Mouse (Mus musculus) heart, postnatal 25 days (tissue): ENCODE results near the gene Gm136. TPM values are rescaled to one million over a fixed set of nuclear protein-coding genes. Genes with fewer than 3 reads are reported as not detected.

Experiments used
- DNase-seq: peaks from one replicate; pipeline ENCODE4 v3.0.0; 2022; ENCODE audit warnings: low spot score
- intact Hi-C: fragments of 180-260 bp; cut with DNase I; formaldehyde crosslinking; loops from one replicate; pipeline ENCODE4 v1.15.1; 2025
- total RNA-seq, 2 experiments: library from RNA; stranded (reverse); gene quantifications; 2 replicates each; pipeline ENCODE4 v1.2.3; 2021

Gm136 gene
- total RNA-seq, 2 experiments from 2014 or later, result not detected

DNA sequence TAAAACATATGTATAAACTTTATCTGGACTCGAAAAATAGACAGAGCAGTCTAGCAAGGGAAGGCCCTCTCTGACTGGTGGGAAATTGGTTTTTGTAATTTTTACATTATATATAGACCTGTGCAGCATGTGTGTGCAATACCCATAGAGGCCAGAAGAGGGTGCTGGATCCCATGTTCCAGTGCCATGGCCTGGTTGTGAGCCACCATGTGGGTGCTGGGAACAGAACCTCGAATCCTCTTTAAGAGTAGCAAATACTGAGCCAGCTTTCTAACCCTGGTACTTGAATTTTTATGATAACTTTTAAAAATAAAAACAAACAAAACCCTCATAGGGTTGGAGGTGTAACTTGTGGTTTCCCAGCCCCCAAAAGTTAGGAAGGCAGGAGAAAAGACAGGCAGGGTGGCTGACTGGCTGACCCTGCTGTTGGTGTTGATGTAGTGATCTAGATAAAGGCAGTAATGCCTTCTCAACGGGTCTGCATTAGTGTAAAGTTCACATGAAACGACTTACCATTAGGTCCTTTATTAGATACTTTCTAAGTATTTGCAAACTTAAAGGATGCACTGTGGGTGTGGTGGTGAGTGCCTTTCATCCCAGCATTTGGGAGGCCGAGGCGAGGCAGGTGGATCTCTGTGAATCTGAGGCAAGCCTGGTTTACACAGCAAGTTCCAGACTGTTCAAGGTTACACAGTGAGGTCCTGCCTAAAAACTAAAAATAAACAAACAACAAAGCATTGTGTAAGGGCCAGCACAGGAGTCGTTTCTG is 35.8 kb downstream of the Gm136 start:
- DNase-seq, result no peak
- intact Hi-C loops, result no loop called here

- DNase-seq, result no peak
- intact Hi-C loops, result no loop called here
These were observed 36.6 kb downstream of the Gm136 start for GRCm38 (mm10) chr4:34719421-34719820.

- intact Hi-C loops, result no loop called here
- DNase-seq, result no peak
These were observed 41.0 kb downstream of the Gm136 start for GRCm38 (mm10) chr4:34715062-34715461.

- intact Hi-C loops, result no loop called here
These were observed 47.9 kb downstream of the Gm136 start for GRCm38 (mm10) chr4:34708127-34708526.

GRCm38 (mm10) chr4:34707248-34707647 is 48.8 kb downstream of the Gm136 start:
- DNase-seq, result no peak
- intact Hi-C loops, result no loop called here

More at GRCm38 (mm10) chr4:34708127-34708526, 47.9 kb downstream of the Gm136 start:
- DNase-seq, result no peak

GRCm38 (mm10) chr4:34703029-34703428 is 53.0 kb downstream of the Gm136 start:
- no peak for DNase-seq

DNA sequence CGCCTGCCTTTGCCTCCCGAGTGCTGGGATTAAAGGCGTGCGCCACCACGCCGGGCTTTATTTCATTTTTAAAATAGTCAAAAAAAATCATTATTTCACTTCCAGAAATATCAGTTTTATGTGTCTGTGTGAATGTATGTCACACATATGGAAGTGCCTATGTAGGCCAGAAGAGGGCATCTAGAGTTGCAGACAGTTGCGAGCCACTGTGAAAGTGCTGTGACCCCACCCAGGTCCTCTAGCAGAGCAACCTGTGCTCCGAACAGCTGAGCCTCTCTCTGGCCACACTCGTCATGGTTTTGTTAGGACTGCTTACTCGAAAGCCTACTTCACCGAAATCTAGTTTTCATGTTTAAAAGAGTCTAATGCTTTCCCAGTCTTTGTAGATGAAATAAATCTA is 53.8 kb downstream of the Gm136 start:
- DNase-seq, result no peak
- intact Hi-C loops, result loop anchor here (5.0 kb wide), 1 partner anchor 220 kb away; no protein-coding TSS in a partner anchor

More at GRCm38 (mm10) chr4:34703029-34703428, 53.0 kb downstream of the Gm136 start:
- intact Hi-C loops, result loop anchor here (5.0 kb wide), 1 partner anchor 219 kb away; no protein-coding TSS in a partner anchor

DNA sequence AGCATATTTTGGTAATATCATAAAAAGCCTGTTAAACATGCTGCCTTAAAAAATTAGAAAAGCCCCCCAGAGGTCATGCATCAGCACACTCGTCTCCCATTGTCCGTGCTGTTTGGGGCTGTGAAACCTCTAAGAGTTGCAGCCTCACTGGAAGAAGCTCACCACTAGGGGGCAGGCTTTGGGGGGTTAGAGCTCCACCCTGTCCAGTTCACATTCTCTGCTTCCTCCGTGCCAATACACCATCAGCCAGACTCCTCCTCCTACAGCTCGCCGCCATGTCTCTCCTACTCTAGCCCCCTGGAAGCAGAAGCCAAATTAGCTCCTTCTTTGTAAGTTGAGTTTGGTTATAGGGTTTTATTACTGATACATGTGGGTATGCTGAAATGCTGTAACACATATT is 54.5 kb downstream of the Gm136 start:
- no peak for DNase-seq

More for the DNA sequence above, 54.5 kb downstream of the Gm136 start:
- intact Hi-C loops, result loop anchor here (5.0 kb wide), 1 partner anchor 221 kb away; no protein-coding TSS in a partner anchor

Other genes starting within 250 kb of the Gm136 start
- 10 to 100 TPM; 52.5 to 56.3 TPM for gene Akirin2, start 205.3 kb downstream of the Gm136 start, total RNA-seq
- gene Orc3, start 141.3 kb downstream of the Gm136 start, total RNA-seq, result 10 to 100 TPM; 35.7 TPM
- 10 to 100 TPM; 29.4 to 30.5 TPM for gene Rars2, start 141.3 kb downstream of the Gm136 start, total RNA-seq
- 10 to 100 TPM; 15.0 to 16.1 TPM for gene Slc35a1, start 68.8 kb downstream of the Gm136 start, total RNA-seq
- gene Cfap206, start 26.1 kb downstream of the Gm136 start, total RNA-seq, result under 1 TPM; 0.18 to 0.22 TPM
- gene Smim8, start 22.2 kb upstream of the Gm136 start, total RNA-seq, result 10 to 100 TPM; 57.9 to 59.8 TPM
- 10 to 100 TPM; 14.6 to 15.6 TPM for gene Zfp292, start 126.7 kb upstream of the Gm136 start, total RNA-seq
- gene Cga, start 137.5 kb upstream of the Gm136 start, total RNA-seq, result not detected